Mouse (Mus musculus): Measurements from ENCODE around the gene Rhoc. TPM values are rescaled to one million over a fixed set of nuclear protein-coding genes. Genes with fewer than 3 reads are reported as not detected.
"Not testable (repeated sequence)": the region's sequence is repeated elsewhere in the genome, so short reads cannot be mapped to it uniquely, and the experiment has no call there.

The Rhoc gene
- total RNA-seq, 2 experiments from 2014 or later, result 32.7 to 33.5 TPM

DNA sequence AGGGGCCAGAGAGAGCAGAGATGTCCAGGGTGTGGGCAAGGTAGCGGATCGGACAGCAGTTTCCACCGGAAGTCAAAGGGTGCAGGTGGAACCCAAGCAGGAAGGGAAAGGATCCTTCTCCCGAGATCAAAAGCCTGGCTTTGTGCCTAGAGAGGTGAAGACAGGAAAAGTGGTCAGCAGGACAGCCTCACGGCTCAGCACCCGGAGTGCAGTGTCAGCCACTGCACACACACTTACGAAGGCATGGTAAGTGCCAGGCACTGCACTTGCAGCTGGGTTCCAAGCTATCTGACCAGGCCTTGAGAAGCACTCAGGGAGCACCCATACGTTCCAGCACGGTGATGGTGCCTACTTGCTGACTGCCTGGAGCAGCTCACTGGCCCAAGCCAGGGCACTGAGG is 17.4 kb downstream of the Rhoc start:
- no peak for DNase-seq (ENCODE audit: low spot score in 2 of 2)
- intact Hi-C loops (cut with DNase I), result no loop called here

GRCm38 (mm10) chr3:104811752-104812151 is 23.6 kb downstream of the Rhoc start:
- no peak for DNase-seq (ENCODE audit: low spot score in 2 of 2)
- intact Hi-C loops (cut with DNase I), result no loop called here

DNA sequence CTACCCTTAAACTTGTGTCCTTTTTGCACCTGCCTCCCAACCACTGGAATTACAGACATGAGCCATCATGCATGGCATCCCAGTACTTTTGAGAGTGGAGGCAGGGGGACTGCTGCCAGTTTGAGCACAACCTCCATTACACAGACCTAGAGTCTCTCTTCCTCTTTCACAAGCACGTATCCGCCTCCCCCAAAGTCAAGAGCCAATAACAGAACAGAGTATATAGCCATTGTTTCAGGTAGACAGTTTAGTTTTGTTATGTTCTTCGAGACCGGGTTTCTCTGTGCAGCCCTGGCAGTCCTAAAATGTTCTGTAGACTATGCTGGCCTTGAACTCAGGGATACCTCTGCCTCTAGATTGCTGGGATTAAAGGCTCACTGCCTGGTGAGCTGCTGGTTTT is 24.1 kb downstream of the Rhoc start:
- intact Hi-C loops (cut with DNase I), result no loop called here
- DNase-seq (ENCODE audit: low spot score in 2 of 2), result no peak

DNA sequence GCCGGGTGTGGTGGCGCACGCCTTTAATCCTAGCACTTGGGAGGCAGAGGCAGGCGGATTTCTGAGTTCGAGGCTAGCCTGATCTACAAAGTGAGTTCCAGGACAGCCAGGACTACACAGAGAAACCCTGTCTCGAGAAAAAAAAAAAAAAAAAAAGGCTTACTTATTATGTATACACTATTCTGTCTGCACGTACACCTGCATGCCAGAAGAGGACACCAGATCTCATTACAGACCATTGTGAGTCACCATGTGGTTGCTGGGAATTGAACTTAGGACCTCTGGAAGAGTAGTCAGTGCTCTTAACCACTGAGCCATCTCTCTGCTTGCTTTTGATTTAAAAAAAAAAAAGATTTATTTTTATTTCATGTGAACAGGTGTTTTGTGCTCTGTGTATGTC is 25.1 kb downstream of the Rhoc start:
- DNase-seq (ENCODE audit: low spot score in 2 of 2); intact Hi-C loops (cut with DNase I): not testable (repeated sequence)

GRCm38 (mm10) chr3:104814746-104815145 is 26.6 kb downstream of the Rhoc start:
- intact Hi-C loops (cut with DNase I), result no loop called here

GRCm38 (mm10) chr3:104815346-104815745 is 27.2 kb downstream of the Rhoc start:
- intact Hi-C loops (cut with DNase I), result no loop called here

More at GRCm38 (mm10) chr3:104814746-104815145, 26.6 kb downstream of the Rhoc start:
- DNase-seq (ENCODE audit: low spot score in 2 of 2), result no peak

GRCm38 (mm10) chr3:104816130-104816529 is 28.0 kb downstream of the Rhoc start:
- intact Hi-C loops (cut with DNase I), result no loop called here

More at GRCm38 (mm10) chr3:104815346-104815745, 27.2 kb downstream of the Rhoc start:
- no peak for DNase-seq (ENCODE audit: low spot score in 2 of 2)

GRCm38 (mm10) chr3:104817481-104817990 is 29.4 kb downstream of the Rhoc start:
- intact Hi-C loops (cut with DNase I), result no loop called here
- DNase-seq (ENCODE audit: low spot score in 2 of 2), result peak in 1 of 2 experiments; percentile 31

More at GRCm38 (mm10) chr3:104816130-104816529, 28.0 kb downstream of the Rhoc start:
- no peak for DNase-seq (ENCODE audit: low spot score in 2 of 2)

DNA sequence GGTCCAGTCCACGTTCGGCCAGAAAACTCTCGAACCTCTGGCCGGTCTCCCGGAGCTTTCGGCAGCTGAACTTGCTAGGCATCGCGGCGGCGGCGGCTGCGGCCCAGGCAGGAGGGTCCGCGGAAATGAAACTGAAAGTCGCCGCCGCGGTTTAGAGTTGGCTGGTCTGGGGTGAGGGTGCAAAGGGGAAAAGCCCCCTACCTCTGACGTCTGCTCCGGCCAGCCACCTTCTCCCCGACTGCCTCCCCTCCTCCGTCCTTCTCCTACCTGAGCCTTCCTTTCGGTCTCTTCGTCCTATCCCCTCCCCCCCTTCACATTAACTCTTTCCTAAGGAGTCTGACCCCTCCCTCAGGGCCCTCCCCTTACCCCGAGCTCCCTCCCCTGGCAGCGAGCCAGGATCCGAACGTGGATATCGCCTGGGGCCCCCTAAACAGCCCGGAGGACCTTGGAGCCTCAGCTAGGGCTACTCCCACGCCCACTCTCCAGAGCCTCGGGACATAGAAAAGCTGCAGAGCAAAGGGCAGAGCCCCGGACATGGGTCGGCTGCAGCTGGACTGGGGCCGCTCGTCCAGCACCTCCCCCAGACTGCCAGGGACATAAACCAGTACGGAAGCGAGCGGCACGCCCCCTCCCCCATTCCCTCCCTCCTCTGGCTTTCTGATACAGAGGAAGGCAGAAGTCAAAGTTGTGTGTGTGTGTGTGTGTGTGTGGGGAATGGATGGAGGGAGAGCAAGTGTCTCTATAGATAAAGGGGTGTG is 30.0 kb downstream of the Rhoc start, which contains the start of gene Mov10:
Mov10 (minus strand) TSS at position 573 of the 758 bp plus-strand sequence.
- DNase-seq (ENCODE audit: low spot score in 2 of 2), result peak; percentile 31 to 51
- intact Hi-C loops (cut with DNase I), result no loop called here

DNA sequence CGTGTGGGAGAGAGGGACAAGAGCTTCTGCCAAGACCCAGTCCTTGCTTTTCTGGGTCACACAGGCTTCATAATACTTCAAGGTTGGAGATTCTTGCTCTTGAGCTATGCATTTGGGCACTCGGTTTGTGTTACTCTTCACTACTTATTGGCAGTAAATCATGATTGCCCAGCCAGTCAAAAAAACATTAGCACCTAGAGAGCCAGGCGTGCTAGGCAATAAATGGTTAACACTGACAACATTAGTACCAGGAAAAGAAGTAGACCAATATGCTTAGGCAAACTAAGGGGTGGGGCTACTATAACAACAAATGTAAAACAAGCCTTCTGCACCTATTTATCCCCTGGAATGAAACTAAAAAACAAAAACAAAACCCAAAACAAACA is 30.6 kb downstream of the Rhoc start:
- intact Hi-C loops (cut with DNase I), result no loop called here
- no peak for DNase-seq (ENCODE audit: low spot score in 2 of 2)

DNA sequence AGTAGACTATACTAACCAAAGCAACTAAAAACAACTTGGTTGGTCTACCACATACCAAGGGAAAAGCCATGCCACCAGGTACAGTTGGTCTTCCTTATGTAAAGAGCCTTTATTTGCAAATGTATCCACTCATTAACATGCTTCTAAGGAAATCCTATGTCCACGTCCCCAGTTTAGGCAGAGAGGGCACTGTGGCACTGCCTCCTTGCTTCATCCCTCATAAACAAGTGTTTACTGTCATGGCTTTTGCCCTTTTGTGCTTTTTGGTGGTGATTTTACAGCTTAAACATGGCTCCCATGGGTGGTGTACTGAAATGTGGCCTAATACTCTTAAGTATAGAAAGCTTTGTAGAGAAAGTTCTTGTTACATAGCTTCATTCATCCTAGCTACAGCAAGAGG is 32.3 kb downstream of the Rhoc start:
- DNase-seq (ENCODE audit: low spot score in 2 of 2), result no peak
- intact Hi-C loops (cut with DNase I), result no loop called here

DNA sequence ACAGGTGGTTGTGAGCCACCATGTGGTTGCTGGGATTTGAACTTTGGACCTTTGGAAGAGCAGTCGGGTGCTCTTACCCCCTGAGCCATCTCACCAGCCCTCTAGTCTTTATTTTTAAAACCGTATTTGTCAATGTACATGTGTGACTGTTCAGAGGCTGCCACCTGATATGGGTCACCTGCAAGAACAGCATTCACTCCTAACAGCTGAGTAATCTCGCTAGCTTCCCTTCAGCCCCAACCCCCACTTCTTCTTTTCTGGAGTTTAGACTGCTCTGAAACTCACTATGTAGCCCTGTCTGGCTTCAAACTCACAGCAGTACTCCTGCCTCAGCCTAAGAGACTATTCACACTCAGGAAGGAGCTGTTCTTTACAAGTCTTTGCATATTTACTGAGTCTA is 34.2 kb downstream of the Rhoc start:
- intact Hi-C loops (cut with DNase I), result no loop called here

DNA sequence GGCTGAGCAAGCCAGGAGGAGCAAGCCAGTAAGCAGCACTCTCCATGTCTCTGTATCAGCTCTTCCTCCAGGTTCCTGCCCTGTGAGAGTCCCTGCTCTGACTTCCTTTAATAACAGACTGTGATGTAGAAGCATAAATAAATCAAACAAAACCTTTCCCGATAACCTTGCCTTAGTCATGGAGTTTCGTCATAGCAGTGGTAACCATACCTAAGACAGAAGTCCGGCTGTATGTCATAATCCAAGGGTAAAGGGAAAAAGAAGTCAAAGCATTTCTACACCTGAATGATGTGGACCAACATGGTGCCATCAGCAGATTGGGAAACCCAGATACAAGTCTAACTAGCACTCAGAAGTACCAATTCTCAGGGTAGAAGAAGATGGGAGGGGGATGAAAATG is 47.6 kb downstream of the Rhoc start:
- intact Hi-C loops (cut with DNase I), result no loop called here
- DNase-seq (ENCODE audit: low spot score in 2 of 2), result no peak

More for the DNA sequence above, 34.2 kb downstream of the Rhoc start:
- DNase-seq (ENCODE audit: low spot score in 2 of 2), result no peak

GRCm38 (mm10) chr3:104841049-104841448 is 52.9 kb downstream of the Rhoc start:
- intact Hi-C loops (cut with DNase I), result no loop called here
- DNase-seq (ENCODE audit: low spot score in 2 of 2), result no peak

Other genes starting within 250 kb of the Rhoc start
- 10 to 100 TPM; 23.0 to 23.2 TPM for gene Slc16a1, start 149.7 kb upstream of the Rhoc start, total RNA-seq (2021)
- under 1 TPM; 0.43 to 0.76 TPM for gene Ppm1j, start 7.3 kb upstream of the Rhoc start, total RNA-seq (2021)
- gene Fam19a3, start 6.5 kb upstream of the Rhoc start, total RNA-seq (2021), result under 1 TPM in 1 of 2 experiments, not detected in 1; 0.09 TPM
- gene Mov10, start 30.2 kb downstream of the Rhoc start, total RNA-seq (2021), result 10 to 100 TPM in 1 of 2 experiments, 1 to 10 TPM in 1; 8.0 to 10.5 TPM
- gene St7l, start 75.6 kb downstream of the Rhoc start, total RNA-seq (2021), result 10 to 100 TPM; 33.0 to 39.3 TPM
- 10 to 100 TPM; 34.5 to 40.5 TPM for gene Capza1, start 76.1 kb downstream of the Rhoc start, total RNA-seq (2021)
- 1 to 10 TPM; 2.5 to 2.8 TPM for gene Wnt2b, start 173.5 kb downstream of the Rhoc start, total RNA-seq (2021)